Mouse (Mus musculus) midbrain, embryonic 10.5 days (tissue): Measurements from ENCODE around the gene Atg4d. TPM values are rescaled to one million over a fixed set of nuclear protein-coding genes. Genes with fewer than 3 reads are reported as not detected.
"Not testable (repeated sequence)": the region's sequence is repeated elsewhere in the genome, so short reads cannot be mapped to it uniquely, and the experiment has no call there.

Experiments used
- DNase-seq: peaks from one replicate; pipeline ENCODE4 v3.0.0-alpha.2; 2017; ENCODE audit warnings: low spot score
- H3K27ac ChIP-seq: fragments of 300-500 bp; sonication (generic); replicated peaks from 2 replicates; pipeline ENCODE4 v1.5.1; 2016; ENCODE audit warnings: mild to moderate bottlenecking
- H3K27me3 ChIP-seq: fragments of 300-500 bp; sonication (generic); 2 replicates; pipeline ENCODE4 v1.6.1; 2016; ENCODE audit warnings: low read depth, mild to moderate bottlenecking; ENCODE audit not compliant: poor library complexity, severe bottlenecking
- H3K36me3 ChIP-seq: fragments of 300-500 bp; sonication (generic); 2 replicates; pipeline ENCODE4 v1.6.1; 2016; ENCODE audit warnings: mild to moderate bottlenecking, moderate library complexity
- H3K4me1 ChIP-seq: fragments of 300-500 bp; sonication (generic); 2 replicates; pipeline ENCODE4 v1.6.1; 2016
- H3K4me3 ChIP-seq: fragments of 300-500 bp; sonication (generic); 2 replicates; pipeline ENCODE4 v1.5.1; 2016; ENCODE audit warnings: mild to moderate bottlenecking, moderate library complexity
- H3K9me3 ChIP-seq: fragments of 300-500 bp; sonication (generic); replicated peaks from 2 replicates; pipeline ENCODE4 v1.6.1; 2016; ENCODE audit warnings: mild to moderate bottlenecking
- WGBS: fragments of 180-500 bp; shearing (Covaris S2); methylation state at CpG from one replicate; pipeline ENCODE4 v1.1.7; 2016; 5-methylcytosine and 5-hydroxymethylcytosine counted together
- polyA plus RNA-seq: library from polyadenylated mRNA; unstranded; fragments of >200 nt; fragmentation: Nextera tagmentation; extraction: Ambion mirVana; gene quantifications from 2 replicates; pipeline ENCODE4 v1.2.1, GENCODE M21; 2016

Gene Atg4d
- polyA plus RNA-seq, 1 experiment from 2014 or later: 48.6 TPM

- H3K36me3 ChIP-seq: peaks cover 16% of the 10 kb centered on the region
- DNase-seq, H3K4me3 ChIP-seq, H3K27me3 ChIP-seq, H3K27ac ChIP-seq, H3K9me3 ChIP-seq: not testable (repeated sequence)
- 92% methylated on average over 8 of the region's 8 CpGs for WGBS
- peaks cover 23% of the 10 kb centered on the region for H3K4me1 ChIP-seq
These were observed 57.8 kb downstream of the Atg4d start for GRCm38 (mm10) chr9:21322917-21323297.

GRCm38 (mm10) chr9:21324269-21324668 is 59.2 kb downstream of the Atg4d start:
- Histone ChIP-seq H3K27ac (no peak overlapping the region), H3K27me3 (no peaks in the 10 kb centered on the region), H3K4me3 (no peak overlapping the region), H3K36me3 (peaks cover 16% of the 10 kb centered on the region), H3K9me3 (no peaks in the 10 kb centered on the region; the same call in 1 of the 2 replicates), H3K4me1 (peaks cover 23% of the 10 kb centered on the region)
- 91% methylated on average over 11 of the region's 11 CpGs for WGBS
- no peak for DNase-seq

Other genes with a start within 250 kb of the Atg4d start
- 4.5 and 4.9 TPM in 2 replicates for gene Icam1, start 249.3 kb upstream of the Atg4d start, polyA plus RNA-seq
- 5.6 and 5.9 TPM in 2 replicates for gene Icam4, start 235.9 kb upstream of the Atg4d start, polyA plus RNA-seq
- gene Icam5, start 233.2 kb upstream of the Atg4d start, polyA plus RNA-seq: 0.05 TPM in 1 of 2 replicates, not detected in the other
- gene Zglp1, start 198.2 kb upstream of the Atg4d start, polyA plus RNA-seq: 0.91 and 1.2 TPM in 2 replicates
- 1.0 and 1.3 TPM in 2 replicates for gene Gm49373, start 192.2 kb upstream of the Atg4d start, polyA plus RNA-seq
- 57.1 and 66.7 TPM in 2 replicates for gene Fdx1l, start 191.7 kb upstream of the Atg4d start, polyA plus RNA-seq
- 3.4 and 3.9 TPM in 2 replicates for gene Gm38431, start 173.3 kb upstream of the Atg4d start, polyA plus RNA-seq
- gene Raver1, start 173.3 kb upstream of the Atg4d start, polyA plus RNA-seq: 95.4 and 102 TPM in 2 replicates
- gene Tyk2, start 134.1 kb upstream of the Atg4d start, polyA plus RNA-seq: 13.6 and 14.8 TPM in 2 replicates
- 351 and 367 TPM in 2 replicates for gene Cdc37, start 115.3 kb upstream of the Atg4d start, polyA plus RNA-seq
- 3.8 and 5.0 TPM in 2 replicates for gene Pde4a, start 99.6 kb upstream of the Atg4d start, polyA plus RNA-seq
- gene Keap1, start 25.9 kb upstream of the Atg4d start, polyA plus RNA-seq: 47.1 and 50.8 TPM in 2 replicates
- 0.10 and 0.11 TPM in 2 replicates for gene S1pr5, start 16.9 kb upstream of the Atg4d start, polyA plus RNA-seq
- gene Kri1, start 22.7 kb downstream of the Atg4d start, polyA plus RNA-seq: 16.2 and 21.0 TPM in 2 replicates
- gene Cdkn2d, start 26.1 kb downstream of the Atg4d start, polyA plus RNA-seq: 51.4 and 61.3 TPM in 2 replicates
- gene Ap1m2, start 47.0 kb downstream of the Atg4d start, polyA plus RNA-seq: 1.1 and 2.9 TPM in 2 replicates
- gene Slc44a2, start 55.4 kb downstream of the Atg4d start, polyA plus RNA-seq: 65.8 and 72.2 TPM in 2 replicates
- 295 and 321 TPM in 2 replicates for gene Ilf3, start 102.6 kb downstream of the Atg4d start, polyA plus RNA-seq
- 64.8 and 73.1 TPM in 2 replicates for gene Qtrt1, start 146.5 kb downstream of the Atg4d start, polyA plus RNA-seq
- gene Dnm2, start 159.6 kb downstream of the Atg4d start, polyA plus RNA-seq: 70.4 and 75.0 TPM in 2 replicates
- gene Tmed1, start 245.0 kb downstream of the Atg4d start, polyA plus RNA-seq: 106 and 116 TPM in 2 replicates